Mouse (Mus musculus) lung, adult 2 months (tissue): ENCODE results near the gene Tead3.

Source experiments
- CTCF ChIP-seq: fragments of 200-500 bp; IDR thresholded peaks from 2 replicates; pipeline ENCODE4 v1.5.1; 2011; ENCODE audit warnings: mild to moderate bottlenecking, low read length, control low read depth; ENCODE audit not compliant: insufficient read depth
- POLR2A ChIP-seq: fragments of 200-500 bp; IDR thresholded peaks from 2 replicates; pipeline ENCODE4 v1.6.1; 2011; ENCODE audit warnings: low read depth, mild to moderate bottlenecking, control low read depth, low read length, borderline replicate concordance; ENCODE audit errors: extremely low read depth

GRCm38 (mm10) chr17:28286133-28286532, 64.5 kb downstream of the Tead3 start:
- TF ChIP-seq CTCF (no peak), POLR2A (no peak)
